Mouse (Mus musculus): ENCODE data around the gene Igfals.
A peak's percentile ranks its signal among the peaks of the same experiment; 100 is the strongest.

GRCm38 (mm10) chr17:24896241-24896992, 30.6 kb downstream of the Igfals start, which contains the start of gene Nme3:
- TF ChIP-seq POLR2A (IDR thresholded peaks at IDR 0.05; ENCODE audit: insufficient read depth, low read length) (peak; percentile 19), CTCF (IDR thresholded peaks at IDR 0.05; ENCODE audit: low read depth, low read length) (no peak)
